Mouse (Mus musculus): ENCODE measurements around the gene Cd320. TPM values are rescaled to one million over a fixed set of nuclear protein-coding genes. Genes with fewer than 3 reads are reported as not detected.
"Not testable (repeated sequence)": the region's sequence is repeated elsewhere in the genome, so short reads cannot be mapped to it uniquely, and the experiment has no call there.

Gene Cd320
- polyA plus RNA-seq, 1 experiment from 2014 or later, result 39.3 TPM

- no peak overlapping the region for H3K4me2 ChIP-seq (replicated peaks; ENCODE audit: low read depth, low read length)
- H3K9me3 ChIP-seq (ENCODE audit: low read length), result no peaks in the 10 kb centered on the region
- no peaks in the 10 kb centered on the region for H3K36me3 ChIP-seq (ENCODE audit: insufficient read depth, low read length)
- H3K27me3 ChIP-seq (replicated peaks; ENCODE audit: insufficient read depth, low read length), result no peaks in the 10 kb centered on the region
- ATAC-seq, result no peak
- TF ChIP-seq CTCF (IDR thresholded peaks at IDR 0.05) (no peak), EP300 (IDR thresholded peaks at IDR 0.05) (no peak)
- no peak overlapping the region for H3K9ac ChIP-seq (replicated peaks; ENCODE audit: low read depth)
- no peak overlapping the region for H3K27ac ChIP-seq (ENCODE audit: low read length)
- no peak overlapping the region for H3K4me3 ChIP-seq (ENCODE audit: low read depth, low read length)
- 78% methylated on average over 11 of the region's 11 CpGs for WGBS
- H3K4me1 ChIP-seq (ENCODE audit: insufficient read depth, low read depth, low read length), result no peaks in the 10 kb centered on the region
- DNase-seq (ENCODE audit: low spot score), result no peak
These were observed 31.5 kb downstream of the Cd320 start for GRCm38 (mm10) chr17:33874411-33874810.

GRCm38 (mm10) chr17:33875797-33876196, 32.9 kb downstream of the Cd320 start:
- not testable (repeated sequence) for H3K4me1 ChIP-seq (ENCODE audit: insufficient read depth, low read depth, low read length); H3K27ac ChIP-seq (ENCODE audit: low read length); H3K4me3 ChIP-seq (ENCODE audit: low read depth, low read length); H3K36me3 ChIP-seq (ENCODE audit: insufficient read depth, low read length); H3K9ac ChIP-seq (replicated peaks; ENCODE audit: low read depth); H3K4me2 ChIP-seq (replicated peaks; ENCODE audit: low read depth, low read length); DNase-seq (ENCODE audit: low spot score); H3K27me3 ChIP-seq (replicated peaks; ENCODE audit: insufficient read depth, low read length); H3K9me3 ChIP-seq (ENCODE audit: low read length); ATAC-seq
- 78% methylated on average over 5 of the region's 5 CpGs for WGBS
- peak; percentile 43 for TF ChIP-seq CTCF (IDR thresholded peaks at IDR 0.05)

GRCm38 (mm10) chr17:33884320-33884719, 41.4 kb downstream of the Cd320 start:
- H3K9me3 ChIP-seq (ENCODE audit: low read length); H3K4me2 ChIP-seq (replicated peaks; ENCODE audit: low read depth, low read length); DNase-seq (ENCODE audit: low spot score); H3K9ac ChIP-seq (replicated peaks; ENCODE audit: low read depth); H3K36me3 ChIP-seq (ENCODE audit: insufficient read depth, low read length); H3K27ac ChIP-seq (ENCODE audit: low read length); ATAC-seq; H3K4me3 ChIP-seq (ENCODE audit: low read depth, low read length); H3K4me1 ChIP-seq (ENCODE audit: insufficient read depth, low read depth, low read length); H3K27me3 ChIP-seq (replicated peaks; ENCODE audit: insufficient read depth, low read length): not testable (repeated sequence)
- 93% methylated on average over 7 of the region's 11 CpGs for WGBS

GRCm38 (mm10) chr17:33887802-33888201, 44.9 kb downstream of the Cd320 start:
- H3K4me1 ChIP-seq (ENCODE audit: insufficient read depth, low read depth, low read length); H3K9me3 ChIP-seq (ENCODE audit: low read length); DNase-seq (ENCODE audit: low spot score); ATAC-seq; H3K27ac ChIP-seq (ENCODE audit: low read length); H3K27me3 ChIP-seq (replicated peaks; ENCODE audit: insufficient read depth, low read length); H3K36me3 ChIP-seq (ENCODE audit: insufficient read depth, low read length); H3K4me3 ChIP-seq (ENCODE audit: low read depth, low read length); H3K4me2 ChIP-seq (replicated peaks; ENCODE audit: low read depth, low read length); H3K9ac ChIP-seq (replicated peaks; ENCODE audit: low read depth): not testable (repeated sequence)
- WGBS, result 20% methylated on average over 2 of the region's 2 CpGs

- not testable (repeated sequence) for ATAC-seq; H3K27ac ChIP-seq (ENCODE audit: low read length); H3K9me3 ChIP-seq (ENCODE audit: low read length); H3K36me3 ChIP-seq (ENCODE audit: insufficient read depth, low read length); H3K9ac ChIP-seq (replicated peaks; ENCODE audit: low read depth); DNase-seq (ENCODE audit: low spot score); H3K4me3 ChIP-seq (ENCODE audit: low read depth, low read length); H3K27me3 ChIP-seq (replicated peaks; ENCODE audit: insufficient read depth, low read length); H3K4me2 ChIP-seq (replicated peaks; ENCODE audit: low read depth, low read length); H3K4me1 ChIP-seq (ENCODE audit: insufficient read depth, low read depth, low read length)
These were observed 45.3 kb downstream of the Cd320 start for GRCm38 (mm10) chr17:33888230-33888629.

GRCm38 (mm10) chr17:33889941-33890532, 47.1 kb downstream of the Cd320 start:
- not testable (repeated sequence) for H3K9ac ChIP-seq (replicated peaks; ENCODE audit: low read depth); H3K4me1 ChIP-seq (ENCODE audit: insufficient read depth, low read depth, low read length); H3K9me3 ChIP-seq (ENCODE audit: low read length); H3K36me3 ChIP-seq (ENCODE audit: insufficient read depth, low read length); H3K27me3 ChIP-seq (replicated peaks; ENCODE audit: insufficient read depth, low read length); ATAC-seq; H3K27ac ChIP-seq (ENCODE audit: low read length); DNase-seq (ENCODE audit: low spot score)
- Histone ChIP-seq H3K4me2 (replicated peaks; ENCODE audit: low read depth, low read length) (peak overlapping the region; percentile 66), H3K4me3 (ENCODE audit: low read depth, low read length) (peak overlapping the region; percentile 55)
- WGBS, result 0% methylated on average over 22 of the region's 44 CpGs

GRCm38 (mm10) chr17:33890533-33891059, 47.7 kb downstream of the Cd320 start, which contains the start of gene Kifc1:
Kifc1 (minus strand) TSS chr17:33890661.
- peak; percentile 100 for DNase-seq (ENCODE audit: low spot score)
- H3K36me3 ChIP-seq (ENCODE audit: insufficient read depth, low read length), result no peaks in the 10 kb centered on the region
- H3K9me3 ChIP-seq (ENCODE audit: low read length), result no peaks in the 10 kb centered on the region
- H3K4me3 ChIP-seq (ENCODE audit: low read depth, low read length), result peak within 1 kb of the TSS; percentile 55
- no peak for TF ChIP-seq EP300 (IDR thresholded peaks at IDR 0.05)
- peak; percentile 100 for TF ChIP-seq CTCF (IDR thresholded peaks at IDR 0.05)
- peak; percentile 100 for ATAC-seq
- no peak within 1 kb of the TSS for H3K27ac ChIP-seq (ENCODE audit: low read length)
- under 1% methylated on average over 47 of the region's 49 CpGs for WGBS
- no peak within 1 kb of the TSS for H3K9ac ChIP-seq (replicated peaks; ENCODE audit: low read depth)
- H3K4me1 ChIP-seq (ENCODE audit: insufficient read depth, low read depth, low read length), result no peaks in the 10 kb centered on the region
- H3K27me3 ChIP-seq (replicated peaks; ENCODE audit: insufficient read depth, low read length), result no peaks in the 10 kb centered on the region
- H3K4me2 ChIP-seq (replicated peaks; ENCODE audit: low read depth, low read length), result peak within 1 kb of the TSS; percentile 66
